Mouse (Mus musculus) activated CD4-positive, CD25-positive, alpha-beta regulatory T cell, adult 4 months (primary cell): ENCODE data around the gene Tacr2. TPM values are rescaled to one million over a fixed set of nuclear protein-coding genes. Genes with fewer than 3 reads are reported as not detected.

Experiments used
- ATAC-seq: one replicate; pipeline ENCODE4 v1.8.0; 2017
- polyA plus RNA-seq, 2 experiments: library from polyadenylated mRNA; unstranded; fragments of 100-300 nt; shearing (Covaris generic); gene quantifications; one replicate each; pipeline ENCODE4 v1.2.1; 2017

Tacr2 gene
- not detected for polyA plus RNA-seq

GRCm38 (mm10) chr10:62252000-62252488 is at the start of gene Tacr2:
Gene Tacr2 (plus strand): TSS chr10:62252438.
- ATAC-seq = no peak

GRCm38 (mm10) chr10:62202574-62202973 is 49.7 kb upstream of the Tacr2 start:
- no peak for ATAC-seq

- no peak for ATAC-seq
Observed at GRCm38 (mm10) chr10:62208241-62208896, 43.9 kb upstream of the Tacr2 start.

GRCm38 (mm10) chr10:62211310-62211709 is 40.9 kb upstream of the Tacr2 start:
- ATAC-seq = no peak

- ATAC-seq = no peak
Observed at GRCm38 (mm10) chr10:62215169-62215616, 37.0 kb upstream of the Tacr2 start.

GRCm38 (mm10) chr10:62215633-62216032 is 36.6 kb upstream of the Tacr2 start:
- no peak for ATAC-seq

GRCm38 (mm10) chr10:62216595-62216994 is 35.6 kb upstream of the Tacr2 start:
- ATAC-seq = no peak

GRCm38 (mm10) chr10:62217196-62217595 is 35.0 kb upstream of the Tacr2 start:
- ATAC-seq = no peak

GRCm38 (mm10) chr10:62218044-62218788 is 34.0 kb upstream of the Tacr2 start:
- ATAC-seq = no peak

GRCm38 (mm10) chr10:62218789-62219172 is 33.5 kb upstream of the Tacr2 start:
- ATAC-seq = no peak

- ATAC-seq = no peak
Observed at GRCm38 (mm10) chr10:62220732-62221514, 31.3 kb upstream of the Tacr2 start.

GRCm38 (mm10) chr10:62221647-62222046 is 30.6 kb upstream of the Tacr2 start:
- ATAC-seq = no peak

- no peak for ATAC-seq
Observed at GRCm38 (mm10) chr10:62222777-62223176, 29.5 kb upstream of the Tacr2 start.

GRCm38 (mm10) chr10:62224231-62224630 is 28.0 kb upstream of the Tacr2 start:
- no peak for ATAC-seq

- no peak for ATAC-seq
Observed at GRCm38 (mm10) chr10:62225839-62226238, 26.4 kb upstream of the Tacr2 start.

- no peak for ATAC-seq
Observed at GRCm38 (mm10) chr10:62228126-62228525, 24.1 kb upstream of the Tacr2 start.

- no peak for ATAC-seq
Observed at GRCm38 (mm10) chr10:62230708-62231394, 21.4 kb upstream of the Tacr2 start, which contains the start of gene Tspan15. Gene Tspan15 (minus strand): TSS chr10:62231251.

GRCm38 (mm10) chr10:62231395-62231732 is 20.9 kb upstream of the Tacr2 start:
- no peak for ATAC-seq

GRCm38 (mm10) chr10:62231811-62232210 is 20.4 kb upstream of the Tacr2 start:
- ATAC-seq = no peak

- no peak for ATAC-seq
Observed at GRCm38 (mm10) chr10:62236165-62236564, 16.1 kb upstream of the Tacr2 start.

- ATAC-seq = no peak
Observed at GRCm38 (mm10) chr10:62237205-62237604, 15.0 kb upstream of the Tacr2 start.

GRCm38 (mm10) chr10:62238688-62239087 is 13.6 kb upstream of the Tacr2 start:
- no peak for ATAC-seq

- no peak for ATAC-seq
Observed at GRCm38 (mm10) chr10:62239270-62239669, 13.0 kb upstream of the Tacr2 start.
